Mouse (Mus musculus) CD4-positive helper T cell, adult 2 months (primary cell): ENCODE data around the gene Huwe1.

Experiments
- DNase-seq: peaks from one replicate; pipeline ENCODE4 v3.0.0-alpha.2; 2012; ENCODE audit warnings: low read depth, missing footprints, low spot score

Huwe1 gene

DNA sequence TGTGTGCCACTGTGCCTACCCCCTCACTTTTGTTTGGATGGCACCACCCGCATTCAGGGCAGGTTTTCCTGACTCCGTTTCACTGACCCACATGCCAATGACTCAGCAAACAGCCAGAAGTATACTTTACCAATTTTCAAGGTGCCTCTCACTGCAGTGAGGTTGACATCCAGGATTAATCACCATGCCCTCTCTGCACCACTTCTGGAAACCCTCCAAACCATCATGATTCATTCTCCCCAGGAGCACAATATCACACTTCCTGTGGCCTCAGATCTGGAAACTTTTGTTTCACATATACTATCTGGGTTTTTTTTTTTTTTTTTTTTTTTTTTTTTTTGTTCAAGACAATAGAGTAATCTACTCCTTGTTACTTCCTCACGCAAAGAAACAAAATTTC lies 150.6 kb downstream of the Huwe1 start:
- peak; percentile 28 for DNase-seq
